Mouse (Mus musculus) R1 (cell line): ENCODE measurements around the gene Ssh1.

Experiments
- DNase-seq: peaks from one replicate; pipeline ENCODE4 v3.0.0-alpha.2; 2018; ENCODE audit warnings: low read depth, low spot score

Gene Ssh1

DNA sequence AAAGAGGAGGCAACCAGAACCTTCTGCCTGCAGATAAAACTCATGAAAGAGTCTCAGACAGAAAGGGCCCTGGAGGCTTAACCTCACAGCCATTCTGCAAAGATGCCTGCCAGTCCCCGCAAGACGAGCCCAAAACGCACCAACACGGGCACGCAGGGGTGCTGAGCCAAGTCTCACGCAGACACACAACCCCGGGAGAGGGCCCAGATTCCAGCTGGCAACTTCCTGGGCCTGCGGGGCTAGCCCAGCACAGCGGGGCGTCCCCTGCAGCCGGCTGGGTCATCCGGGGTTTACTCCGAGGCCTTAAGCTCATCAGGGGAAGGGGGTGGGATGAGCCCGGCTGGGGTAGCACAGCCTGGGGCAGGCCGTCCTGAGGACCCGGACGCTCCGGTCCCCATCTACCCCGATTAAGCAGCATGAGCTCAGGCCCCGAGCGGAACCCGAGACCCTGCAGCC, 635 bp downstream of the Ssh1 start:
- peak; percentile 73 for DNase-seq

DNA sequence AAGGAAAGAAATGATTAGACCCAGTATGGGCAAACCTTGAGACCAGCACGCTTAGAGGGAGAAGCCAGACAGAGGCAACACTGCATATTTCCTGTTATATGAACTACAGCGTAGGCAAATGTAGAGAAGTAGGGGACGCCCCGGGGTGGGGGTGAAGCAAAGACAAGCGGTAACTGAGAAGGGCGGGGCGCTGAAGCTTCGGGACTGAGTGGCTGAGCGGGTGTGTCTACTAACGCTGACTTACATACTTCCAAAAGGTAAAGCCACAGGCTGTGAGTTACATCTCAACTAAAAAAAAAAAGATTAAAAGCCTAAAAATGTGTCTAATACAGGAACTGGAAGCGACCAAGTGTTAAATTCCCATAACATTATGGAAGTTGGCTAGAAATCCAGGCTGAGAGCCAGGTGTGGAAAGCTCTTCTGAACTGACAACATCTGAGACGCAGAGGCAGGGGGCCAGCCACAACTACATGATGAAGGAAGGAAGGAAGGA, 1.3 kb downstream of the Ssh1 start:
- peak; percentile 21 for DNase-seq

DNA sequence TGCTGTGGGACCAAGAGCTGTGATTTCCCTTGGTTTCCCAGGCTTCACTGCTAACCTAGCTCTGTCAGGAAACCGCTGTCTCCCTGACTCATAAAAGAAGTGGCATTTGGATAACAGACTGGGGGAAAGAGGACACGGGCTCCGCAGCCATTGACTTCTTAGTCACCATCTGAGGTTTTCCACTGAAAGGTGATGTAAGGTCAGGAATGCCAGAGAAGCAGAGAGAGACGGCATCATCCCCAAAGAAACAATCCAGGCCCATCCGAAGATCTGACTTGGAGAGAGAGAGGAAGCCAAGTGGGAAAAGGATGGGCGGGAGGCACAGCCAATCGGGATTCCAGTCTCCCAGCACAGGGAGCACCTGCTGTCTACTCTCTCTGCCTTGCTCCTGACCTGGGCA, 2.6 kb downstream of the Ssh1 start:
- DNase-seq, result no peak

DNA sequence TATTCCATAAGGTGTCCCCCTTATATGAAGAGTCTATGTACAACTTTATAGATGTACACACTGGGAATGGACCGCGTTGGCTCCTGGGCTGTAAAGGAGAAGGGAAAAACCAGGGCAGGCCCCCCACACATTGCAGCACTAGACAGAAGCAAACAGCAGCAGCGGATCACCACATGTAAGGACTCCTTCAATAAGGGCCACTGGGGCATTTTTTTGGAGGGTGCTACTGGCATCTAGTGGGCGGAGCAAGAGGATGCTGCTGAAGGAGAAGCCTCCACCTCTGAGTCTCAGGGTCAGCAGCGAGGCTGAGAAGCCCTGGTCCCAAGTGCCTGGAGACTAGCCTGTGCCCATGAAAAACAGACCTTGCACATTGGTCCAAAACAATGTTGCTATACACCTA, 3.1 kb downstream of the Ssh1 start:
- DNase-seq, result no peak

DNA sequence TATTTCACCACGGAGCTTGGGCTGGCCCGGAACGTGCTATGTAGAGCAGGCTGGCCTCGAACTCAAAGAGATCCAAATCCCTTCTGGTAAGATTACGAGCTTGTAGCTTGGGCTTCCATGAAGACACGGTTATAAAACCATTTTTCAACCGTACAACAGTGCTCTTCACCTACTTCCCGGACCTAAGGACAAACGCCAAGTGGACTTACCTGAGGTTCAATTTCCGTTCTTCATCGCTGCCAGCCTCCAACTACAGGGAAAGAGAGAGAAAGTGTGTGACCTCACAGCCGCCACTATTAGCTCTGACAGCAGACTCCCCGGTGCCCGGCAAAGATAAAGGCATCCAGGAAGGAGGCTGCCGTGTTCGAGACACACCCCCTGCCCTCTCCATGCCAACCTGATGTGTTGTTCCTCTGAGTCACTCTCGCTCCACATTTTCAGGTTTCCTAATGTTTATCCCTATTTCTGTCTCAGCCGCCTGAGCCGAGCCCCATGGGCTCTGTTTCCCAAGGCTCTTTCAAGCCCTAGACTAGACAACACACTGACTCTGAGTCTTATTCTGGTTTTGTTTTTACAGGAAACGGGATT, 4.2 kb downstream of the Ssh1 start:
- DNase-seq, result no peak

DNA sequence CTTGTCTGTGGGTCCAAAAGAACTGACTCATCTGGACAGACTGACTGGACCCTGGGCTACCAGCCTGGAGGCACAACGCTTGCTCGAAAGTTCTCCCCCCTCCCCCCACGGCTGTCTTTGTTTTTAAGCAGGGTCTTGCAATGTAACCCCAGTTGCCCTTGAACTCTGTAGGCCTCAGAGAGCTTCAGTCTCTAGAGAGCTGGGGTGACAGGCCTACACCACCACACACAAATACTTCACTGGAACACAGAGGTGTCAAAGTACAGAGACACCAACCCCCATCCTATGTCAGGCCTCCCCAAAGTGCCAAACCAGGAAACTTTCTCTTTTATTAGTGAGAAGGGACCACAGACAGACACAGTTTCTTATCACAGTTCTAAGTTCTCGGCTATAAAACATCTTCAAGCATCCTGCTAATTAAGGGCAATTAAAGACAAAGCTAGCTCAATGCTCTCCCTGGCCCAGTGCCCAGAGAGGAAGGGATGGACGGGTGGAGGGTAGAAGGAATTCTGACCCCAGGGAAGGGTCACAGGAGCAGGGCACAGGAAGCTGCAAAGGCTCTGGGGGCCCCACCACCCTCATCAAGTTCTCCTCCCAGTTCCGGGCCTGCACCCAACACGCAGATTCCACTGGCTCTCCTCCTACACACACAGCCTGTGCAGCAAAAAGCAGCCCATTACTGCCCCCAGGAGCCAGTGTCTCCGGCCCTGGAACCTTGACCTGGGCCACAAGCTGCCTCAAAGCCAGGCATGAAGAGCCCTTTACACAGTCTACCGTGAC, 7.3 kb downstream of the Ssh1 start:
- peak; percentile 35 for DNase-seq

DNA sequence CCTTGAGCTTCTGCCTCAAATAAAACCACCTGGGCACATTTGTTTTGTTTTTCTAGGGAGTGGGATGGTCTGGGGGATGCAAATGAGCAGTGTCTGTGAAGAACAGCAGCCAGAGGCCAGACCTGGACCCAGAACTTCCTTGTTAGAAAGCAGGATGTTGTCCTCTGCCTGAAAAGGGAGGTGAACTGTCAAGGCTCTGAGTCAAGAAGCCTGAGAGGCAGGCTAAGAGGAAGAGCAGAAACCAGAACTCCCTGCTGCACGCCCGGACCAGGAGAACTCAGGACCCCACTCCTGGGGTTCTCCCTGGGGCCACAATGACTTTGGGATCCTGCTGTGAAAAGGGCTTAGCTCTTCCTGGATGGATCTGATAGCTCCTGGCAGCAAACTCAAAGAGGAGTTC, 8.0 kb downstream of the Ssh1 start:
- DNase-seq, result peak; percentile 21

DNA sequence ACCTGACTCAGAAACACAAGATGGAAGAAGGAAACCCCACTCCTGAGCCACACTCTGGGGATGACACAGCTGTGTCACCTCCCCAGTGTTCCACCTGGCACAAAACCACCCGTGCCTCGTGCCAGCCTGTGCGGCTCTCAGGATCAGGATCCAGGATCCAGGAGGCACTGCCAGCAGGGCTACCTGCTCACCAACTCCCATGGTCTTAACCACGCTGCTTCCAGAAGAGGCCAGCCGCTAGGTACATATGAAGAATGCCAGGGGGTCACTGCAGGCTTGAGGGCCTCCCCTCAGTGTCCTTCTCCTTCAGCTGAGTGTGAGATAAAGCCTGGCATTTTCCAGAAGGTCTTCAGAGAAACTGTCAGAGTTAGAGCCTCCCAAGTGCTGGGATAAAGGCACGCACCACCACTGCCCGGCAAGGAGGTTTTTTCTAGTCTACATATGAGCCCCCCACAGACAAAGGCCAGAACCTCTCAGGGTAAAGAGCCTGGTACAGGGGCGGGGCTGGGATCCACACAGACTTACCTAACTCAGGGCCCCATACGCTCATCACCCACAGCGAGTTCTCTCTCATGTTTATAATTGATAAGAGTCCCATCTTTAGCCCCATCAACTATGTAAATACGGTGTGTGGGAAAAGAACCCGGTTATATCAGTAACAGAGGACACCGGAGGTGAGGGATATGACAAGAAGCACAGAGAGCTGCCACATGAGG, 9.5 kb downstream of the Ssh1 start:
- no peak for DNase-seq

DNA sequence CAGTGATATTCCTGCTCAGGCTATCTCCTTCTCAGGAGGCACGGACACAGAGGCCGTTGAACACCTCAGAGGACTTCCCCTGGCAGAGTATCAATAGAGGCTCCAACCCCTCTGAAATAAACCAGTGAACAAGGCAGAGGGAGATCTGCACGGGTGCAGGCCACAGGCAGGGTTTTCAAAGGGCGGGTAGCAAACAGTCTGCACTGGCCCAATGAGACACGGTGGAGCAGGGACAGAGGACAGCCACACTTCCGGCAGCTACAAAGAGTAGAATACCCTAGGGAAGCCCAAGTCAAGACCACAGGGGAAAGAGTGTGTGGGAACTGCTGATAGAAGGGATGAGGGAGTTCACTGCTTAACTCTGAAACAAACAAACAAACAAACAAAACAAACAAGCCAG, 10.2 kb downstream of the Ssh1 start:
- DNase-seq, result no peak

DNA sequence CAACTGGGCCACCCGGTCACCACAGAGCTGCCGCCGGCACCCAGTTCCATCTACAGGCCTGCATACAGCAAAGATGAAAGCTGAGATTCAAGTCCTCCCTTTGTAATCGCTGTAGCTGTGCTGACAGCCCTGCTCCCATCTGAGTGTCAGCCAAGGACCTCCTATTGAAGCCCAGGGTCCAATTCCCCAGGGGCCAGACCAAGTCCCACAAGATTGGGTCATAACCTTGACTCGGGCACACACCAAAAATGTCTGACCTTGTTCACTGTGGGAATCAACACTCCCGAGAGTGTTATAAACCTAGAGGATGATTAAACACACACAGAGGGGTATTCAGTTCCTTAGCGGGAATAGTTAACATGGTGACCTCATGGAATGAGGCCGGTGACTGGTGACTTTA, 11.9 kb downstream of the Ssh1 start:
- no peak for DNase-seq

DNA sequence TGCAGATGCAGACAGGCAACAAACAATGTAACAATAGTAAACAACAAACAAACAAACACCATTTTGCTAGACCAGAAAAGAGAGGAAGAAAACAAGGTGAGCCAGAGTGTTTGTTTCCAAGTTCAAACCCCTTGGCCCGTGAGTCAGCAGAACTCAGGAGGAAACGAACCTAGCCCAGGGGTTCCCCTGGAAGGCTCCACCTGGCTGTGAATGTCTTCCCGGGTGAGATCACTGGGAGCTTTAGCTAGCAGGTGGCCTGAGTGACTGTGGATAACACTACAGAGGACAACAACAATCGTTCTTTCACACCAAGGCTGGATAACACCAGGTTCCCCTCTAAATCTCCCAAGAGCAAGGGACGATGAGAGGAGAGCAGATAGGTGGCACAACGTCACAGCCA, 12.5 kb downstream of the Ssh1 start:
- DNase-seq, result no peak

DNA sequence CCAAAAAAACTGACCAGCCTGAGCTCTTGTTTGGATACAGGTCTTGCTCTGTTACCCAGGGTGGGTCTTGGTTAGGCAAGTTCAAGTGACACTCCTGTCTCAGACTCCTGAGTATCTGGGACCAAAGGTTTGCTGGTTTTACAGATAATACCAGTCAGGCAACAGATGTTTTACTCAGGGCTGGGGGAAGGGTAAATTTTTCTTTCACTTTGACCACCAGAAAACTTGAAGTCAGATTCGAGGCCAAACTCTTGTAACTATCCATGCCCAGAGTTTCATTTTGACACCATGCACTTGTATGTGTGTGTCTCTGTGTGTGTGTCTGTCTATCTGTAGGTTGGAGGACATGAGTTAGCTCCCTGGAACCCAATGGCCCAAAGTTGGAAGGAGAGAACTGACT, 13.2 kb downstream of the Ssh1 start:
- DNase-seq, result no peak

DNA sequence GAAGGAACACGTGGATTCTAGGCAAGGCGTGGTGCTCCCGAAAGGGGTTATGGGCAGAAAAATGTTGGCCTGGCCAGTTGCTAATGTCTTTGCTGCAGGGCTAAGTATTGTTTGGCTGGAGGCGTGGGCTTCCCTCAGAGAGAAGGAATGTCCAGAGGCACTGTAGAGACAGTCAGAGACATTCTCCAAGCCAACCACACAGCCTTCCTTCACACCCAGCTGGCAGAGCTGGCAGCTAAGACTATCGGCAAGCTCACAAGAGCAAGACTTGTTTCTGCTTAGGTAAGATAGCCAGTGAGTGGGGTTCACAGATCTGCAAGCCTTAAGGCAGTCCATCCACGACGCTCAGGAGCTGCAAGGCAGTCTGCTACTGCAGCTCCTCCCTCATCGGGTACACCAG, 16.4 kb downstream of the Ssh1 start:
- peak; percentile 21 for DNase-seq

DNA sequence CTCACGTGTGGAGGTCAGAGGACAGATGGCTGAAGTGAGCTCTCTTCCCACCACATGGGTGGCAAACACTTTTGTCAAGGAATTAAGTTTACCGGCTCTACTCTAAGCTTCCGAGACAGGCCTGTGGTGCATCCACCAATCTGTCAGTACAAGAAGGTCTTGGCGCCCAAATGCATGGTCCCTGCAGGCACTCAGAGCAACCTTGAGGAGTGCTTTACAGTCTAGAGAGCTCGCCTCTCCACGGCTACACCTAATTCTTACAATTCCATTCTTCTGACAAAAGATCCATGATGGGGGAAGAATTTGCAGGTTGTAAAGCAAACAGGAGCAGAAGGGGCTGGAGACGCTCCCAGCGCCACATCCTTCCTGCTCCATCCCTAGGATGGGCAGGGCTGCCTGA, 17.1 kb downstream of the Ssh1 start:
- DNase-seq, result no peak

DNA sequence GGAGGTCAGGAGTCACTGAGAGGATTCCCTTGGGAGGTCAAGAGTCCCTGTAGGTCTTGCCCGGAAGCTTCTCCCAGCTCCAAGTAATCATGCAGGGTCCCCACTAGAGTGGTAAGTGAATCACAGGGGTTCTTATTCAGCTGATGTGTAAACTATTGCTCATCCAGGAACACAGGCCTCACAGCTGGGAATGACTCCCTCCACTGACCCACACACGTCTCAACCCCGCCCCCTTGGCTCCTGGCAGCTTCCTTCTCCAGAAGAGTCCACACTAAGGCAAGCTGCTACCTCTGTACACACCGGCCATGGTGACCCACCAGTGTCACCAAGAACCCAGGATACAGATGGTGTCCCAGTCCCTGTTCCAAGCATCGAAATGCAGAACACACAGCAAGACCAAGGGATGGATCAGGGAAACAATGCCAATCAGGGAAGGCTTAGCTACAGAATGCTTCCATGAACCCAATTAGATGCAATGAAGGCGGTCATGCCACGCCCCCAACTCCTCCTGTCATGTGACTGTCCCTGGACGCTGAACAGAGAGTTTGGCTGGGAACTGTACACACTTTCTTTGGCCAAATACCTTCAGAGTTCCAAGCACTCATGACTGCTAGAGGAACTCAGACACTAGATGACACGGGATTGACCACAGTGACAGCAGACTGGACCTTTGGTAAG, 18.0 kb downstream of the Ssh1 start:
- peak; percentile 66 for DNase-seq

DNA sequence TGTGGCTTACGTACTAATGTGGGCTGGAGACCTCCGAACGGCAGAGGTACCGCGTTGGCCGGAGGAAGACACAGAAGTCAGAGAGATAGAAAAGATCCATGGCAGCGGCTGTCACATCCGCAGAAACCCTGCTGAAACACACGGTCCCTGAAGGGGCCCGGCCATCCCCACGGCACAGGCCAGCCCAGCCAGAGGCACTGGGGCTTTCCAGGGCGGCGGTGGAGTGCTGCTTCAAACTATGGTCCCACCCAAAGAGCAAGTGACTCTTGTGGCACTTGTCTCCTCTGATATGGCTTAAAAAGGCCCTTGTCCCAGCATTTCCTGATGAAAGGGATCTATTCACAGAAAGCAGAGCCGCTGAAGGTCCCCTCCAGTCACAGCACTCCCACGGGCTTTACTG, 19.1 kb downstream of the Ssh1 start:
- no peak for DNase-seq

DNA sequence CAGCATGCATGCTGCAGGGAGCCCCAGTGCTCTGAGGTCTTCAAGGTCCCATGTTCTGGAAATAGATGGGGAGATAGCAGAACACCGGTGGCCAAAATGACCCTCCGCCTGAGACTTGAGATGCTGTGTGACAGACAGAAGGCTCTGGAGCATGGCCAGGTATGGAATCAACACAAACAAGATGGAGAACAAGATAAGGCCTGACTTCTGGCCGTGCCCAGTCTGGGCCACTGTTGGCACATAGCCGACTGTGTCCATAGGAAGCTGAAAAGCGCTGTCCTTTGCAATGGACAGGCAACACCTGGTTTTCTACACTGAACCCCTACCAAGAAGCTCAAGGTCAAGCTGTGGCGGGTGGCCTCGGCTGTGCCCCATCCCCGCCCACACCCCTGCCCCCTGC, 19.9 kb downstream of the Ssh1 start:
- no peak for DNase-seq

DNA sequence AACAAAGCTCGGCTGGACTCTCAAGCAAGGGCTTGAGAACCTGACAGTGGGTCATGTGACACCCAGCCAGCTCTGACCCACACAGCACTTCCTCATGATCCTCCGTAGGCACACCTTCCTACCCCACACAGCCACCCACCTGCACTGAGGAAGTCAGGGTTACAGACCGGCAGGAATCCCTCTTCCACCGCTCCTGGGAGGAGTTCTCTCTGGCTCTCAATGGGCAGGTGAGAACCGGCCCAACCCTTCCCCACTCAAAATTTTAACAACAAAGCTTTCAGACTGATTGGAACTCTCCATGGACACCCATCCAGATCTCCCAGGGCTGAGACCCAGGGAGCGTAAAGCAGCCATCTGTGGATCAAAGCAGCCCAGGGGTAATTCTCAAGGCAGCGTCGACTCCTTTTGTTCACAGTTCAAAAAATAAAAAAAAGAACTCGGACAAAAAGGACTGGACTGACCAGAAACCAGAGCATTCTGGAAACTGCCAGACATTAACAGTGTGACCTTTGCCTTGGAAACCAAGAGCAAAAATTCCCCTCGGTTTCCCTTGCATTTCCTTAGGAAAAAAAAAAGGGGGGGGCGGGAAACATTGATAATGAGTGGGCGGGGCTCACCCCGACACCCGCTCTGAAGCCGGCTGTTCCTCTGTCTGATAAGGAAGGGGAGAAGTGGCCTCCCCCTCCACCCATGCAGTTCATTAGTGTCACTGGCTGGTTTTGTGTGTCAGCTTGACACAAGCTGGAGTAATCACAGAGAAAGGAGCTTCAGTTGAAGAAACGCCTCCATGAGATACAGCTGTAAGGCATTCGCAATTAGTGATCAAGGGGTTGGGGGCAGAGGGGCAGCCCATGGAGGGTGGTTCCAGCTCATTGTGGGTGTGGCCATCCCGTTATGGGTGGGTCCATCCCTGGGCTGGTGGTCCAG, 20.8 kb downstream of the Ssh1 start:
- peak; percentile 88 for DNase-seq

DNA sequence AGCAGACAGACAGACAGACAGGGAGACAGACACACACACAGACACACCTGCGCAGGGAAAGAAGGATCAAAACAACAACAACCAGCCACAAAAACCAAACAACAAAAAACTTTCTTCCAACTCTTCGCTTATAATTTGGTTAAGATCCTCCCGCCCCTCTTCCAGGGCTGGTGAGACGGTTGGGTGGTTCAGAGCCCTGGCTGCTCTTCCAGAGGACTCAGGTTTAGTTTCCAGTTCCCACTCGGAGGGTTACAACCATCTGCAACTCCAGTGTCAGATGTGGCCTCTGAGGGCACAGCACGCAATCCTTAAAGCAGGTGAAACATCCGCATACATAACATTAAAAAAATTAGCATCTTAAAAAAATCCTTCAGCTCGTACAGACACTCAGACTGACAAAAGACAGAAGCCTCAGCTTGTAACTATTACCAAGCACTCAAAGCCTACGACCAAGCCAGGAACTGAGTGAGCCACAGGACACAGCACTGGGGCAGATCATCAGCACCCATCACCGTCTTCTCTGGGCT, 22.2 kb downstream of the Ssh1 start:
- DNase-seq, result peak; percentile 54

DNA sequence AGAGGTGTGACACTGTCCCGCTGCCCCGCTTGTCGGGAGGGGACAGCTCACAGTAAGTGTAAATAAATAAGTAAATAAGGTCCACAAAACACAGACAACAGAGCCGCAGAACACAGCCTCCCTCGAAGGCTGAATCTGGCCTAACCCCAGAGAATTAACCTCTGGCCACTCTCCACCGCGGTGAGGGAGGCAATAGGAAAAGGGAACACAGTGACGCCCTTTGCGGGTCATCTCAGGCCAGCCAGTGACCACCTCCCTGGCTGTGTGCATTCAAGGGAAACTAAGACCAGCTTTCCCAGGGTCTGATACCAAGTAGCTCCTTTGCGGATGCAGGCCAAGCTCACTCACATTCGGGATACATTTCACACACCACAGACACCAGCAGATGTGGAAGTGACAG, 25.3 kb downstream of the Ssh1 start:
- DNase-seq, result no peak
